Mouse (Mus musculus): Measurements from ENCODE around the gene Tnfrsf11a. TPM values are rescaled to one million over a fixed set of nuclear protein-coding genes. Genes with fewer than 3 reads are reported as not detected.

The Tnfrsf11a gene
- polyA plus RNA-seq, 1 experiment from 2014 or later, result 0.42 TPM

DNA sequence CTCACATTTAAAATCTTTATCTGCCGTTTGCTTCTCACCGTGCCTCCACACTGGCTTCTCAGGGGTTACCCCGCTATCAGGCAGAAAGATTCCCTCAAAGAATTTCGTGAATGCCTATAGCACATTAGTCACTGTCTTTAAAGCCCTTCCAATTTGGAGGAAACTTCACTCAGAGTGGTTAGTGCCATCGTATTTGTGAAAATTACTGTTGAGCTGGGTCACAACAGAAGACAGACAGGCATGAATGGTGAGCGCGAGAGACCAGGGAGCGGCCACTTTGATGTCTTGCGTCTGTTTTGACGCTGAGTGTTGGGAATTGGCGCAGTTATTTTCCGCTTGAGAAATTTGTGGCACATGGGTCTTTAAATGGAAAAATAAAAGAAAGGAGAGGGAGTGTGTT is 62.9 kb downstream of the Tnfrsf11a start:
- no peak for ATAC-seq (replicated peaks; ENCODE audit: insufficient number of reproducible peaks, insufficient read depth, low FRiP score, low read depth)
- 3% methylated on average over 12 of the region's 12 CpGs for WGBS
- Histone ChIP-seq H3K4me1 (replicated peaks) (peaks cover 13% of the 10 kb centered on the region; the same call in 1 of the 2 replicates), H3K9me3 (replicated peaks) (no peaks in the 10 kb centered on the region), H3K9ac (no peak overlapping the region), H3K36me3 (no peaks in the 10 kb centered on the region), H3K4me2 (peak overlapping the region; percentile 56), H3K27me3 (peaks cover 8% of the 10 kb centered on the region), H3K27ac (no peak overlapping the region), H3K4me3 (peak overlapping the region; percentile 10)

DNA sequence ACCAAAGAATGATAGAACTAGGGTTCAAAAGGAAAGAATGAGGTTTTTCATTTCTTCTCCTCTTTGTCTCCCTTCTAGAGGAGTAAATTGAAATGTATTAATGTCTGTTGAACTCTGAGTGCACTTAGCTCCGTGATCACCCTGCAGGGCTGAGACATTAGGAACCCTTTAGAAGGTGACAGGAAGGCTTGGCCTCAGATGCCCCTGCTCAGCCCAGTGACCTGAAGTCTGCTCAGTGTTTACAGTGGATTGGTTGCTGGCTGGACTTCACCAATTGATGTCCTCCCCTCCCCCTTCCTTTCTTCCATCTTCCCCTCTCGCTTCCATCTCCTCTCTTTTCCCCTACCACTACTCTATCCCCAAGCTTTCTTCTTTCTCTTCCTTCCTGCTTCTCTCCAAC is 63.3 kb downstream of the Tnfrsf11a start:
- H3K4me1 ChIP-seq (replicated peaks), result peaks cover 13% of the 10 kb centered on the region; the same call in 1 of the 2 replicates
- H3K27ac ChIP-seq, result no peak overlapping the region
- peak overlapping the region; percentile 56 for H3K4me2 ChIP-seq
- no peaks in the 10 kb centered on the region for H3K36me3 ChIP-seq
- peak overlapping the region; percentile 10; the same call in 1 of the 2 replicates for H3K4me3 ChIP-seq
- no peak for ATAC-seq (replicated peaks; ENCODE audit: insufficient number of reproducible peaks, insufficient read depth, low FRiP score, low read depth)
- no peak overlapping the region for H3K9ac ChIP-seq
- WGBS, result 17% methylated on average over 2 of the region's 2 CpGs
- H3K9me3 ChIP-seq (replicated peaks), result no peaks in the 10 kb centered on the region
- peaks cover 8% of the 10 kb centered on the region for H3K27me3 ChIP-seq

DNA sequence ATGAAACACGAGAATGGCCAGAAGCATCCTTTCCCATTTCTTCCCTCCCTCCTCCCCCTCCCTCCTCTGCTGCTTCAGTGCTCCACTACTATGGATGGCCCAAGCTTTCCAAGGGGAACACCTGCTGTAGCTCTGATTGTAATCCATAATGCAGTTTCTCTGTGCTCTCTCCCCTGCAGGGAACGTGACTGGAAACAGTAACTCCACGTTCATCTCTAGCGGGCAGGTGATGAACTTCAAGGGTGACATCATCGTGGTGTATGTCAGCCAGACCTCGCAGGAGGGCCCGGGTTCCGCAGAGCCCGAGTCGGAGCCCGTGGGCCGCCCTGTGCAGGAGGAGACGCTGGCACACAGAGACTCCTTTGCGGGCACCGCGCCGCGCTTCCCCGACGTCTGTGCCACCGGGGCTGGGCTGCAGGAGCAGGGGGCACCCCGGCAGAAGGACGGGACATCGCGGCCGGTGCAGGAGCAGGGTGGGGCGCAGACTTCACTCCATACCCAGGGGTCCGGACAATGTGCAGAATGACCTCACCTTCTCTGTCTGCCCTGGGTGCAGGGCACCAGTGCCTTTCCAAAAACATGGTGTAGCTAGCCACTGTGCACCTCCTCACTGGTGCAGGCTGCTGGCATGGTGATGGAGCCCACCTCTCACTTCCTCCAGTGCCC is 64.0 kb downstream of the Tnfrsf11a start:
- Histone ChIP-seq H3K4me2 (peak overlapping the region; percentile 56), H3K27ac (no peak overlapping the region), H3K36me3 (no peaks in the 10 kb centered on the region), H3K4me3 (peak overlapping the region; percentile 28), H3K4me1 (replicated peaks) (peaks cover 13% of the 10 kb centered on the region; the same call in 1 of the 2 replicates), H3K27me3 (peaks cover 8% of the 10 kb centered on the region), H3K9me3 (replicated peaks) (no peaks in the 10 kb centered on the region), H3K9ac (no peak overlapping the region)
- no peak for ATAC-seq (replicated peaks; ENCODE audit: insufficient number of reproducible peaks, insufficient read depth, low FRiP score, low read depth)
- 14% methylated on average over 28 of the region's 28 CpGs for WGBS

DNA sequence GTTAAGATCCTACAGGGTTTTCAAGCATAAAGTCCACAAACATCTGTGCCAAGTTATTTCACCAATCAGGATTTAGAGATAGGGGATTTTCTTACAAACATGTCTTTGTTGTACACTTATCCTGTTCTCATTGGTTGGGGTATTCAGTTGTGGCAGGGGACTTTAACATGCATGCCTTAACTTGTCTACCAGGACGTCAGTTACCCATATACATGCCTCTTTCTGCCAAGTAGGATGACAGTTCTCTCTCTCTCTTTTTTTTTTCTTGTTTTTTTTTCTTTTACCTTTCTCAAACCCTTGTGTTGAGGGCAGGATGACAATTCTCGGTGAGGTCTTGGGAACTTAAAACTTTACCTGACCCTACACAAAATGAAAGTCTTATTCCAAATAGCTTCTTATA is 65.9 kb downstream of the Tnfrsf11a start:
- Histone ChIP-seq H3K4me2 (no peak overlapping the region), H3K9me3 (replicated peaks) (no peaks in the 10 kb centered on the region), H3K27ac (no peak overlapping the region), H3K4me3 (no peak overlapping the region), H3K27me3 (peaks cover 8% of the 10 kb centered on the region), H3K36me3 (no peaks in the 10 kb centered on the region), H3K9ac (no peak overlapping the region), H3K4me1 (replicated peaks) (peaks cover 13% of the 10 kb centered on the region; the same call in 1 of the 2 replicates)
- ATAC-seq (replicated peaks; ENCODE audit: insufficient number of reproducible peaks, insufficient read depth, low FRiP score, low read depth), result no peak
- WGBS, result 82% methylated on average over 2 of the region's 2 CpGs

DNA sequence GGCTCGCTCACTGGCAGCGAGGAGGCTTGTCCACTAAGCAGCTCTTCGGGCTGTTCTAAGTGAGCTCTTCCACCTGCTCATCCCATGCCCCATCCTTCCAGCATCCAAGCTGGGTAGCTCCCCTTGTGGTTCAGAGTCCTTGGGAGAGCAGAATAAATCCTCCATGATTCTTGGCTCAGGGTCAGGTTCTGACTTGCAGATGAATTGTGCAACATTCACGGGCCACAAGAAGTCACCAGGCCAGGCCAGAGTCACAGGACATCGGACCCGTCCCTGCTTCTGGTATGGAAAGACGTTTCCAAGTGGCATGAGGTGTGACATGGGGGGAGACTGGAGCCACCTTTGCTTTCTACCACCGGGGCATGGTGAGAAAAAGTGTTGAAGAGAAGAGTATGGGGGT is 68.3 kb downstream of the Tnfrsf11a start:
- WGBS, result 79% methylated on average over 8 of the region's 8 CpGs

DNA sequence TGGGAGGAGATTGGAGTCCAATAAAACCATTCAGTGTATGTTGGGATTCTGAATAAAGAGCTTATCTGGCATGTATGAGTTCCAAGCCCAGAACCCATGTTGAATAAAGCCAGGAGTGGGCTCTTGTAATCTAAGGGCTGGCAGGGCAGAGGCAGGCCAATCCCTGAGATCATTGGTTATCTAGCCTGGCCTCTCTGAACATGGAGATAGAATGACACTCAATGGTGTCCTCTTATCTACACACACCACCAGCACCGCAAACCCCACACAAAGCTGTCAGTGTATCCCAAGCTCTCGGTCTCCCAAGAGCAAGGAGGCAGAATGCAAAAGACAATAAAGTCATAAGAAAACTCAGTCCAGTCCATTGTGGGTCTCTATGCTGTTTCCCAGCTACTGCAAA is 70.8 kb downstream of the Tnfrsf11a start:
- WGBS, result 52% methylated on average over 2 of the region's 2 CpGs

More for the DNA sequence above, 68.3 kb downstream of the Tnfrsf11a start:
- H3K27ac ChIP-seq, result no peak overlapping the region
- H3K9me3 ChIP-seq (replicated peaks), result no peaks in the 10 kb centered on the region
- H3K4me2 ChIP-seq, result no peak overlapping the region
- H3K9ac ChIP-seq, result no peak overlapping the region
- H3K4me3 ChIP-seq, result no peak overlapping the region
- peaks cover 8% of the 10 kb centered on the region for H3K27me3 ChIP-seq
- no peak for ATAC-seq (replicated peaks; ENCODE audit: insufficient number of reproducible peaks, insufficient read depth, low FRiP score, low read depth)
- H3K36me3 ChIP-seq, result no peaks in the 10 kb centered on the region
- H3K4me1 ChIP-seq (replicated peaks), result peaks cover 6% of the 10 kb centered on the region; the same call in 1 of the 2 replicates

DNA sequence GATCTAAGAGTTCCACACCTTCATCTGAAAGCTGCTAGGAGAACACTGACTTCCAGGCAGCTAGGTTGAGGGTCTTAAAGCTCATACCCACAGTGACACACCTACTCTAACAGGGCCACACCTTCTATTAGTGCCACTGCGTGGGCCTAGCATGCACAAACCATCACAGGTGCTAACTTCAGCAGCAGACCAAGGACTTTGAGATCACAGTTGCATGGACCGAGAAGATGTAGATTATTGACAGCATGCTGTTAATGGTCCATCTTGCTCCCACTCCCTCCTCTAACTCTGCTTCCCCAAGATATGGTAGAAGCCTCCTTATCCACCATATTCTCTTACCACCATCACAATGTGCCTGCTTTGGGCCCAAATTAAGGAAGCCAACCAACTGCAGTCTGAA is 79.2 kb downstream of the Tnfrsf11a start:
- no peak for ATAC-seq (replicated peaks; ENCODE audit: insufficient number of reproducible peaks, insufficient read depth, low FRiP score, low read depth)
- no peak overlapping the region for H3K4me3 ChIP-seq
- H3K27ac ChIP-seq, result no peak overlapping the region
- 87% methylated on average over 2 of the region's 2 CpGs for WGBS
- H3K27me3 ChIP-seq, result no peaks in the 10 kb centered on the region
- no peak overlapping the region for H3K9ac ChIP-seq
- no peaks in the 10 kb centered on the region for H3K9me3 ChIP-seq (replicated peaks)
- no peaks in the 10 kb centered on the region for H3K4me1 ChIP-seq (replicated peaks)
- no peak overlapping the region for H3K4me2 ChIP-seq
- H3K36me3 ChIP-seq, result no peaks in the 10 kb centered on the region

More for the DNA sequence above, 70.8 kb downstream of the Tnfrsf11a start:
- Histone ChIP-seq H3K27me3 (no peaks in the 10 kb centered on the region), H3K4me2 (no peak overlapping the region), H3K9ac (no peak overlapping the region), H3K9me3 (replicated peaks) (no peaks in the 10 kb centered on the region), H3K27ac (no peak overlapping the region), H3K4me1 (replicated peaks) (no peaks in the 10 kb centered on the region), H3K36me3 (no peaks in the 10 kb centered on the region), H3K4me3 (no peak overlapping the region)
- ATAC-seq (replicated peaks; ENCODE audit: insufficient number of reproducible peaks, insufficient read depth, low FRiP score, low read depth), result no peak

DNA sequence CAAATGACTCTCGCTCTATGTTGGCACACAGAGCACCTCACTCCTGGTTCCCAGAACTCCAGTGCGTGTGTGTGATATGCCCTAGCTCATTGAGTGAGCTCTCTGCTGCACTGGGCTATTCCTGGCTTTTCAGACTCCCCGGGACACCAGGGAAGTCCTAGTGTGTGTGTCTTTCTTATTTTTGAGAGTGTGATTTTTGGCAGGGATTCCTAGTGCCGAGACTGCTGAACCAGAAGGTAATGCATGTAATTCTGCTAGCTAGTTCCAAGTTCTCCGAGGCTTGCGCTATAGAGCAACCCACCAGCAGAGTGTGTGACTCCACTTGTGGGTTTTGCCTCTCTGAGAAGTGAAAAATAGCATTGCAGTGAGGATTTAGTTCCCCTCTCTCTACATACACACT is 96.1 kb downstream of the Tnfrsf11a start:
- ATAC-seq (replicated peaks; ENCODE audit: insufficient number of reproducible peaks, insufficient read depth, low FRiP score, low read depth), result 0 out of 2 replicates have a peak, but pooled peaks have one; percentile 60
- Histone ChIP-seq H3K9me3 (replicated peaks) (no peaks in the 10 kb centered on the region), H3K9ac (no peak overlapping the region), H3K36me3 (no peaks in the 10 kb centered on the region), H3K4me1 (replicated peaks) (peaks cover 12% of the 10 kb centered on the region), H3K27ac (peak overlapping the region; percentile 59; the same call in 1 of the 2 replicates), H3K27me3 (no peaks in the 10 kb centered on the region), H3K4me3 (no peak overlapping the region), H3K4me2 (peak overlapping the region; percentile 26; the same call in 1 of the 2 replicates)
- WGBS, result 43% methylated on average over 6 of the region's 6 CpGs

DNA sequence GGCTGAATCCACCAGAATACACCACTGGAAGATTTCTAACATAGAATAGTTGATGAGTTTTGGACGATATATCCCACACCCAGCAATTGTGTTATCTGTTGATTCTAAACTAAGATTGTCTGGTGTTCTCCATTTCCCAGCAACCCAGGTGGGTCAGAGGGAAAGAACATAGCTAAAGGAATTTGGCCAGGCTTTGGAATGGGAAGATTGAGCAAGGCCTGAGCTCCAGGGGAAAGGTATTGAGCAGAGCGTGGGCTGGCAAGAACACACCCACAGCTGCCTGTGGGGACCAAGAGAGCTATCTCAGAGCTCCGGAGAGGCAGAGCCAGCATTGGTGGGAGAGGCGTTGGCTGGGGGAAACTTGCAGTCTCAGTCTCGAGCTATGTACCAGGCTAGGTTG is 97.3 kb downstream of the Tnfrsf11a start:
- H3K36me3 ChIP-seq, result no peaks in the 10 kb centered on the region
- 78% methylated on average over 5 of the region's 5 CpGs for WGBS

DNA sequence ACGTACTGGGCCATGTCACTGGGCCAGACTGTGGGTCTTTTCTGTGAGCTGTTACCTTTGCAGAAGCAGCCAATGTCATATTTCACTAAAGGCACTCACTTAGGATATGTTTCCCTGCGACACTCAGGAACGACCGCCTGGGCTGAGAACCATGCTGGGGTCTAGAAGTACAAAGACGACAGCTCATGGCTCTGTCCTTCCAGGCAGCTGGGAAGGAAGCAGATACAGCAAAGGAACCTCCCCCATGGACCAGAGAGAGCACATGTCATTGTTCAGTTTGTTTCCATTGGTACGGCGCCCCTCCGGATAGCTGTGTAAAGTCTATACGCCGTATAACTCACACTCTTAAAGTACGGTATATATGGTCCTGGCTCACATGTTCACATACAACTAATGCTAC is 97.9 kb downstream of the Tnfrsf11a start:
- Histone ChIP-seq H3K4me3 (no peak overlapping the region), H3K27me3 (no peaks in the 10 kb centered on the region), H3K36me3 (no peaks in the 10 kb centered on the region), H3K9ac (no peak overlapping the region), H3K9me3 (replicated peaks) (no peaks in the 10 kb centered on the region), H3K4me1 (replicated peaks) (peaks cover 12% of the 10 kb centered on the region), H3K27ac (no peak overlapping the region), H3K4me2 (no peak overlapping the region)
- ATAC-seq (replicated peaks; ENCODE audit: insufficient number of reproducible peaks, insufficient read depth, low FRiP score, low read depth), result no peak
- 84% methylated on average over 11 of the region's 11 CpGs for WGBS

More for the DNA sequence above, 97.3 kb downstream of the Tnfrsf11a start:
- H3K4me3 ChIP-seq, result no peak overlapping the region
- H3K9me3 ChIP-seq (replicated peaks), result no peaks in the 10 kb centered on the region
- no peak overlapping the region for H3K4me2 ChIP-seq
- no peak for ATAC-seq (replicated peaks; ENCODE audit: insufficient number of reproducible peaks, insufficient read depth, low FRiP score, low read depth)
- H3K27me3 ChIP-seq, result no peaks in the 10 kb centered on the region
- H3K4me1 ChIP-seq (replicated peaks), result peaks cover 12% of the 10 kb centered on the region
- H3K27ac ChIP-seq, result no peak overlapping the region
- no peak overlapping the region for H3K9ac ChIP-seq

DNA sequence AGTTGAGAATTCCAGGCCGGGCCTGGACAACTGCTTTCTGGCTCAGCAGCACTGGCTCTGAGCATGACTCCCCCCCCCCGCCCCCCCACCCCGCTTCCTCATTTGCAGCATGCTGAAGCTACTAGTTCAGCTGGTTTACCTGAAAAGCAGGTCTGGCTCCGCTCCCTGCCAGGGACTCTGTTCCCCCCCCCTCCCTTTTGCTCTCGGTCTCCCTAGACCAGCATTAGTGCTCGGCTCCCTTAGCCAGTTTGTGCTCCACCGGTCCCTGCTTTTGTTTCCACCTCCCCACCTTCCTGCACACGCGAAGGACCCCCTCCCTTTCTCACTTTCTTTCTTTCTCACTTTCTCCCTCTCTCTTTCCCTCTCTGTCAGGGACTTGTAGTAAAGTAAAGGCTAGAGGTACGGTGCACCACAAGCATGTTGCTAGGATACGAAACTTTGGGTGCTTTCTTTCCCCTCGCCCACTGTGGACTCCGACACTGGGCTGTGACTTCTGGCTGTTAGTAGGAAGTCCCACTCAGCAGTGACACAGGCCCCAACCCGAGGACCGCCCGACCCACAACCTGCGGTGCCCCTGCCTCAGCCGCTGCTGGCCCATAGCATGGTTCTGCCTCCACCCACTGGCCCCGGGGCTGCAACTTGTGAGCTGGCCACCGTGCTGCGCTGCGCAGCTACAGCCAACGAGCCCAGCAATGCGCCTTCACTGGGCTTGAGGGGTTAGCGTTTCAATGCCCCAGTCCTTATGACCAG is 100.2 kb downstream of the Tnfrsf11a start:
- Histone ChIP-seq H3K9ac (no peak overlapping the region), H3K4me2 (peak overlapping the region; percentile 58), H3K4me3 (peak overlapping the region; percentile 31), H3K9me3 (replicated peaks) (no peaks in the 10 kb centered on the region), H3K27ac (no peak overlapping the region), H3K27me3 (no peaks in the 10 kb centered on the region), H3K4me1 (replicated peaks) (peaks cover 12% of the 10 kb centered on the region), H3K36me3 (no peaks in the 10 kb centered on the region)
- ATAC-seq (replicated peaks; ENCODE audit: insufficient number of reproducible peaks, insufficient read depth, low FRiP score, low read depth), result no peak
- WGBS, result 28% methylated on average over 25 of the region's 25 CpGs

Measured in heart, embryonic 15.5 days (tissue).